Mouse (Mus musculus): ENCODE results near the gene Nckap5. TPM values are rescaled to one million over a fixed set of nuclear protein-coding genes. Genes with fewer than 3 reads are reported as not detected.

The Nckap5 gene
- total RNA-seq, 2 experiments from 2014 or later = 39.0 to 79.2 TPM

GRCm38 (mm10) chr1:126471419-126471818 lies 359.2 kb downstream of the Nckap5 start:
- no peak for DNase-seq

- no peak for DNase-seq
These were observed 359.7 kb downstream of the Nckap5 start for GRCm38 (mm10) chr1:126470883-126471282.

GRCm38 (mm10) chr1:126469818-126470544 lies 360.6 kb downstream of the Nckap5 start:
- DNase-seq = no peak

- no peak for DNase-seq
These were observed 368.9 kb downstream of the Nckap5 start for GRCm38 (mm10) chr1:126461527-126462354.

GRCm38 (mm10) chr1:126457739-126458138 lies 372.9 kb downstream of the Nckap5 start:
- peak; percentile 34 to 40 for DNase-seq

GRCm38 (mm10) chr1:126454504-126455173 lies 376.0 kb downstream of the Nckap5 start:
- no peak for DNase-seq

- no peak for DNase-seq
These were observed 379.1 kb downstream of the Nckap5 start for GRCm38 (mm10) chr1:126451472-126451871.

GRCm38 (mm10) chr1:126449424-126449823 lies 381.2 kb downstream of the Nckap5 start:
- no peak for DNase-seq

GRCm38 (mm10) chr1:126443890-126444289 lies 386.7 kb downstream of the Nckap5 start:
- no peak for DNase-seq

GRCm38 (mm10) chr1:126442723-126443122 lies 387.9 kb downstream of the Nckap5 start:
- no peak for DNase-seq

GRCm38 (mm10) chr1:126438000-126438572 lies 392.5 kb downstream of the Nckap5 start:
- DNase-seq = peak; percentile 17 to 20

GRCm38 (mm10) chr1:126436937-126437667 lies 393.5 kb downstream of the Nckap5 start:
- no peak for DNase-seq

- DNase-seq = no peak
These were observed 398.3 kb downstream of the Nckap5 start for GRCm38 (mm10) chr1:126432285-126432684.

- peak; percentile 15 to 48 for DNase-seq
These were observed 399.0 kb downstream of the Nckap5 start for GRCm38 (mm10) chr1:126431594-126431993.

GRCm38 (mm10) chr1:126411426-126411825 lies 419.2 kb downstream of the Nckap5 start:
- peak in 1 of 2 experiments; percentile 41 for DNase-seq

GRCm38 (mm10) chr1:126407886-126408285 lies 422.7 kb downstream of the Nckap5 start:
- DNase-seq = peak; percentile 66 to 71

- no peak for DNase-seq
These were observed 425.1 kb downstream of the Nckap5 start for GRCm38 (mm10) chr1:126405543-126405942.

- no peak for DNase-seq
These were observed 426.6 kb downstream of the Nckap5 start for GRCm38 (mm10) chr1:126403970-126404369.

- DNase-seq = no peak
These were observed 439.4 kb downstream of the Nckap5 start for GRCm38 (mm10) chr1:126391204-126391603.

GRCm38 (mm10) chr1:126377339-126377980 lies 453.1 kb downstream of the Nckap5 start:
- DNase-seq = no peak

GRCm38 (mm10) chr1:126366736-126367135 lies 463.9 kb downstream of the Nckap5 start:
- no peak for DNase-seq

Measured in adrenal gland, postnatal 36 days (tissue).